Mouse (Mus musculus): ENCODE measurements at regions not wholly inside any gene's neighbourhood (a gene's known extent, or its start where the extent isn't known, plus 50 kb on each side); places are given as distances from the start of the nearest gene placed in this dataset.

DNA sequence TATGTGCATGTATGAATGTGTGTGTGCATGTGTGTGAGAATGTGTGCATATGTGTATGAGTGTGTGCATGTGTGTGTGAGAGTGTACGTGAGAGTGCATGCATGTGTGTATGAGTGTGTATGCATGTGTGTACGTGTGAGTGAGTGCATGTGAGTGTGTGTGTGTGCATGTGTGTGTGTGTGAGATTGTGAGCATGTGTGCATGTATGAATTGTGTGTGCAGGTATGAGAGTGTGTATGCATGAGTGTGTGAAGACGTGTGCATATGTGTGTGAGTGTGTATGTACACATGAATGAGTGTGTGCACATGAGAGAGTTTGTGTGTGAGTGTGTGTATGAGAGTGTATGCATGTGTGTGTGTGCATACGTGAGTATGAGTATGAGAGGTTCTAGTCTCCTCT, 71.1 kb downstream of the Gpr6 start:
- no peak for TF ChIP-seq CTCF (IDR thresholded peaks at IDR 0.05; ENCODE audit: low read depth)
- TF ChIP-seq EP300 (IDR thresholded peaks at IDR 0.05; ENCODE audit: low read depth): no peak

Measured in heart, postnatal 0 days (tissue).